Mouse (Mus musculus) heart, adult 2 months (tissue): Measurements from ENCODE around the gene Arl5b.

Source experiments
- CTCF ChIP-seq: fragments of 200-600 bp; IDR thresholded peaks from 2 replicates; pipeline ENCODE4 v1.8.1; 2022; ENCODE audit warnings: antibody characterized with exemption, mild to moderate bottlenecking, moderate library complexity
- EP300 ChIP-seq: fragments of 200-500 bp; IDR thresholded peaks from 2 replicates; pipeline ENCODE4 v1.6.1; 2011; ENCODE audit warnings: low read depth, low read length, control low read depth; ENCODE audit not compliant: insufficient read depth
- POLR2A ChIP-seq: fragments of 200-500 bp; IDR thresholded peaks from 2 replicates; pipeline ENCODE4 v1.6.1; 2011; ENCODE audit warnings: mild to moderate bottlenecking, low read depth, low read length, control low read depth; ENCODE audit not compliant: insufficient read depth

- TF ChIP-seq POLR2A = no peak
- TF ChIP-seq CTCF = no peak
- TF ChIP-seq EP300 = no peak
These were observed 15.4 kb downstream of the Arl5b start for GRCm38 (mm10) chr2:15064380-15065269.
